9 mouse cellular contexts compared by ENCODE assay signal in the genomic region with DNA sequence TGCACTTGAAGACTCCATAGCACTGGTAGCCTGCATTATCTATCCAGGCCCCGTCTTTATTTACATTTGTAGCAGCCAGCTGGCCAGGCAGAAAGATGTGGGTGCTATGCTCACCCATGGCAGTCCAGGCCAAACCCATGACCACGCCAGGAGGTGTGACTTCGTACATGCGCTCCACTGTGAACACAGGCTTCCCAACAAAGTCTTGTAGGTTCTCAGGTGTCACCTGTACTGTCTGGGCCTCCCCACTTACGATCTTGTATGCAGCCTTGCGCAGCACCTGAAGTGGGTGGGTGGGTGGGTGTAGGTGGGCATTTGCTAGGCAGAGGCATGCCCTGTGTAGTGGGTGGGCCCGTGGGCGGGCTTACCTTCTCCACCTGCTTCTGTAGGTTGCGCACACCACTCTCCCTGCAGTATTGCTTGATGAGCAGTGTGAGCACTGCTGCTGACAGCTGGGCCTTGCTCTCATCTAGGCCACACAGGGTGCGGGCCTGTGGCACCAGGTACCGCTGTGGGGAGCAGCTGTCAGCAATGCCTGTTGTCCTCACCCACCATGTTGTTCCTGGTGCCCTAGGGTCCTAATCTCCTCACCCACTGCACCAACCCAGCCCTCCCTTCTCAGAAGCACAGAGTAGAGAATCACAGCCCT. TPM values are rescaled to one million over a fixed set of nuclear protein-coding genes. Genes with fewer than 3 reads are reported as not detected.
DNase-seq lines count a peak whose midpoint lies in the region; ATAC-seq and TF ChIP-seq lines count a peak whose summit lies in the region.
"Had no signal": no experiment of that assay in that cellular context is flagged by ENCODE, and none has a peak within 500 bp of the region (broad histone marks: within the 10 kb centered on the region; RNA-seq: fewer than 3 reads in every experiment).

No protein-coding gene starts in this region.

- H3K27me3 ChIP-seq in kidney, embryonic 15.5 days = no peaks in the 10 kb centered on the region
- H3K27me3 ChIP-seq in embryonic facial prominence, embryonic 11.5 days (ENCODE audit: control insufficient read depth, insufficient read depth, low read length) = no peaks in the 10 kb centered on the region
- H3K27me3 ChIP-seq in intestine, embryonic 16.5 days (replicated peaks; ENCODE audit: control insufficient read depth, insufficient read depth, low read length) = no peaks in the 10 kb centered on the region
- no peaks in the 10 kb centered on the region for H3K27me3 ChIP-seq in myocyte (ENCODE audit: control insufficient read depth, insufficient read depth, insufficient read length)

- no peak for DNase-seq in kidney, postnatal 10 days
- no peak for DNase-seq in embryonic facial prominence, embryonic 11.5 days (ENCODE audit: low spot score)
- DNase-seq in left cerebral cortex, postnatal 10 days (ENCODE audit: extremely low spot score in 1 of 2, low spot score in 2 of 2) = no peak
- DNase-seq in thymus, adult 18-20 months = no peak
- DNase-seq in embryo, embryonic 10.5 days (ENCODE audit: low spot score) = no peak
- DNase-seq: right cerebral cortex, adult 18-20 months had no signal

- WGBS in kidney, embryonic 15.5 days = 86% methylated on average over 11 of the region's 11 CpGs
- WGBS in embryonic facial prominence, embryonic 11.5 days = 91% methylated on average over 11 of the region's 11 CpGs
- 74% methylated on average over 11 of the region's 11 CpGs for WGBS in intestine, embryonic 16.5 days

- H3ac ChIP-seq in myocyte (ENCODE audit: control insufficient read depth, insufficient read length) = no peak overlapping the region

- TF ChIP-seq POLR2A in myocyte (IDR thresholded peaks at IDR 0.05; ENCODE audit: insufficient read length, low read depth) = peak; percentile 41

- no peak overlapping the region for H3K27ac ChIP-seq in kidney, embryonic 15.5 days
- H3K27ac ChIP-seq in embryonic facial prominence, embryonic 11.5 days (replicated peaks; ENCODE audit: low read depth, low read length) = no peak overlapping the region
- H3K27ac ChIP-seq in intestine, embryonic 16.5 days (ENCODE audit: low read length) = peak overlapping the region; percentile 5; the same call in 1 of the 2 replicates

- intact Hi-C loops in left cerebral cortex, postnatal 10 days (cut with DNase I) = no loop called here

- peaks cover 43% of the 10 kb centered on the region for H3K79me2 ChIP-seq in myocyte (ENCODE audit: control insufficient read depth, insufficient read depth)

- H3K4me3 ChIP-seq in kidney, embryonic 15.5 days (replicated peaks) = peak overlapping the region; percentile 70
- peak overlapping the region; percentile 75; the same call in 1 of the 2 replicates for H3K4me3 ChIP-seq in embryonic facial prominence, embryonic 11.5 days (ENCODE audit: low read depth, low read length)
- H3K4me3 ChIP-seq in intestine, embryonic 16.5 days (ENCODE audit: low read length) = peak overlapping the region; percentile 73
- H3K4me3 ChIP-seq in myocyte = peak overlapping the region; percentile 73

- H3K4me1 ChIP-seq in kidney, embryonic 15.5 days = peaks cover 43% of the 10 kb centered on the region
- H3K4me1 ChIP-seq in embryonic facial prominence, embryonic 11.5 days (ENCODE audit: control insufficient read depth, insufficient read depth, low read length) = peaks cover 7% of the 10 kb centered on the region
- H3K4me1 ChIP-seq in intestine, embryonic 16.5 days (ENCODE audit: control insufficient read depth, insufficient read depth, low read length) = peaks cover 21% of the 10 kb centered on the region

- H3K36me3 ChIP-seq in kidney, embryonic 15.5 days = peaks cover 62% of the 10 kb centered on the region
- H3K36me3 ChIP-seq in embryonic facial prominence, embryonic 11.5 days (replicated peaks; ENCODE audit: control insufficient read depth, insufficient read depth, low read depth, low read length) = peaks cover 18% of the 10 kb centered on the region
- H3K36me3 ChIP-seq in intestine, embryonic 16.5 days (ENCODE audit: control insufficient read depth, insufficient read depth, low read length) = peaks cover 11% of the 10 kb centered on the region
- peaks cover 35% of the 10 kb centered on the region for H3K36me3 ChIP-seq in myocyte (ENCODE audit: control insufficient read depth, insufficient read depth)

- H3K9me3 ChIP-seq in kidney, embryonic 15.5 days (replicated peaks) = no peaks in the 10 kb centered on the region
- no peaks in the 10 kb centered on the region for H3K9me3 ChIP-seq in embryonic facial prominence, embryonic 11.5 days (replicated peaks; ENCODE audit: control insufficient read depth, low read length)
- no peaks in the 10 kb centered on the region for H3K9me3 ChIP-seq in intestine, embryonic 16.5 days (ENCODE audit: control insufficient read depth, low read length)

- peak overlapping the region; percentile 56 for H3K9ac ChIP-seq in kidney, embryonic 15.5 days
- H3K9ac ChIP-seq in embryonic facial prominence, embryonic 11.5 days (replicated peaks; ENCODE audit: low read length) = peak overlapping the region; percentile 13; the same call in 1 of the 2 replicates
- H3K9ac ChIP-seq in intestine, embryonic 16.5 days (ENCODE audit: low read depth, low read length) = peak overlapping the region; percentile 84; the same call in 1 of the 2 replicates

- ATAC-seq in kidney, embryonic 15.5 days (replicated peaks; ENCODE audit: low FRiP score) = no peak
- no peak for ATAC-seq in embryonic facial prominence, embryonic 11.5 days (replicated peaks; ENCODE audit: insufficient number of reproducible peaks, low FRiP score, low TSS enrichment, low read depth)
- no peak for ATAC-seq in intestine, embryonic 16.5 days

- peak overlapping the region; percentile 91 for H3K4me2 ChIP-seq in kidney, embryonic 15.5 days
- H3K4me2 ChIP-seq in embryonic facial prominence, embryonic 11.5 days (ENCODE audit: low read depth, low read length) = peak overlapping the region; percentile 88
- peak overlapping the region; percentile 92; the same call in 1 of the 2 replicates for H3K4me2 ChIP-seq in intestine, embryonic 16.5 days (ENCODE audit: low read depth, low read length)
- peak overlapping the region; percentile 95 for H3K4me2 ChIP-seq in myocyte (ENCODE audit: low read depth)

TF ChIP-seq in myocyte, 11 proteins besides CTCF, POLR2A, EP300 and RAD21:
- TF ChIP-seq MYOG (IDR thresholded peaks at IDR 0.05; ENCODE audit: control insufficient read depth in 1 of 3, insufficient read depth in 1 of 3, insufficient read length in 2 of 3, low read depth in 2 of 3) (peak in 1 of 3 experiments; percentile 52), TCF3 (IDR thresholded peaks at IDR 0.05; ENCODE audit: insufficient read length, low read depth) (no peak), MYOD1 (IDR thresholded peaks at IDR 0.05; ENCODE audit: control insufficient read depth in 1 of 3, insufficient read length in 2 of 3, low read depth in 2 of 3) (peak in 1 of 3 experiments; percentile 40), USF1 (IDR thresholded peaks at IDR 0.05; ENCODE audit: low read depth) (no peak), POLR2AphosphoS2 (IDR thresholded peaks at IDR 0.05; ENCODE audit: insufficient read length, low read depth) (peak; percentile 85), REST (IDR thresholded peaks at IDR 0.05; ENCODE audit: insufficient read depth, insufficient read length) (no peak), MAX (IDR thresholded peaks at IDR 0.05; ENCODE audit: low read depth) (no peak), E2F4 (IDR thresholded peaks at IDR 0.05; ENCODE audit: insufficient read depth) (no peak), TCF12 (IDR thresholded peaks at IDR 0.05; ENCODE audit: insufficient read depth, poor library complexity, severe bottlenecking) (no peak), CEBPB (IDR thresholded peaks at IDR 0.05; ENCODE audit: insufficient read depth, poor library complexity, severe bottlenecking) (no peak), SRF (IDR thresholded peaks at IDR 0.05; ENCODE audit: control insufficient read depth, insufficient read length, low read depth) (no peak)

RNA-seq across cellular contexts. Expression of a gene that starts 2.0 kb away (rescaled TPM):
- polyA plus RNA-seq in kidney, embryonic 15.5 days (2015; fragmentation: Nextera tagmentation; extraction: Ambion mirVana) = 1,888 and 2,013 TPM in 2 replicates
- 1,376 and 1,538 TPM in 2 replicates for polyA plus RNA-seq in embryonic facial prominence, embryonic 11.5 days (2014; fragmentation: Nextera tagmentation; extraction: Ambion mirVana)
- polyA plus RNA-seq in intestine, embryonic 16.5 days (2015; fragmentation: Nextera tagmentation; extraction: Ambion mirVana) = 1,705 and 1,833 TPM in 2 replicates
- 3,746 TPM for polyA plus RNA-seq in myocyte (2012; fragmentation: generic; extraction: Trizol)
- 100 to 1,000 TPM; 430 to 448 TPM for total RNA-seq in left cerebral cortex, postnatal 10 days (2021)

RNA-seq across cellular contexts. Expression of a gene that starts 5.7 kb away (rescaled TPM):
- polyA plus RNA-seq in kidney, embryonic 15.5 days (2015; fragmentation: Nextera tagmentation; extraction: Ambion mirVana) = 239 and 249 TPM in 2 replicates
- polyA plus RNA-seq in embryonic facial prominence, embryonic 11.5 days (2014; fragmentation: Nextera tagmentation; extraction: Ambion mirVana) = 209 and 219 TPM in 2 replicates
- polyA plus RNA-seq in intestine, embryonic 16.5 days (2015; fragmentation: Nextera tagmentation; extraction: Ambion mirVana) = 316 and 336 TPM in 2 replicates
- 587 TPM for polyA plus RNA-seq in myocyte (2012; fragmentation: generic; extraction: Trizol)
- total RNA-seq in left cerebral cortex, postnatal 10 days (2021) = 100 to 1,000 TPM; 169 to 171 TPM

RNA-seq across cellular contexts. Expression of a gene that starts 11.4 kb away (rescaled TPM):
- polyA plus RNA-seq in kidney, embryonic 15.5 days (2015; fragmentation: Nextera tagmentation; extraction: Ambion mirVana) = 59.7 and 63.8 TPM in 2 replicates
- polyA plus RNA-seq in embryonic facial prominence, embryonic 11.5 days (2014; fragmentation: Nextera tagmentation; extraction: Ambion mirVana) = 48.3 and 49.5 TPM in 2 replicates
- 56.5 and 57.6 TPM in 2 replicates for polyA plus RNA-seq in intestine, embryonic 16.5 days (2015; fragmentation: Nextera tagmentation; extraction: Ambion mirVana)
- 278 TPM for polyA plus RNA-seq in myocyte (2012; fragmentation: generic; extraction: Trizol)
- 10 to 100 TPM; 64.9 TPM for total RNA-seq in left cerebral cortex, postnatal 10 days (2021)

RNA-seq across cellular contexts. Expression of a gene that starts 12.7 kb away (rescaled TPM):
- polyA plus RNA-seq in kidney, embryonic 15.5 days (2015; fragmentation: Nextera tagmentation; extraction: Ambion mirVana) = 0.59 and 0.93 TPM in 2 replicates
- 0.70 and 0.71 TPM in 2 replicates for polyA plus RNA-seq in embryonic facial prominence, embryonic 11.5 days (2014; fragmentation: Nextera tagmentation; extraction: Ambion mirVana)
- 0.55 and 0.81 TPM in 2 replicates for polyA plus RNA-seq in intestine, embryonic 16.5 days (2015; fragmentation: Nextera tagmentation; extraction: Ambion mirVana)
- 0.16 TPM for polyA plus RNA-seq in myocyte (2012; fragmentation: generic; extraction: Trizol)
- under 1 TPM; 0.41 to 0.73 TPM for total RNA-seq in left cerebral cortex, postnatal 10 days (2021)

RNA-seq across cellular contexts. Expression of a gene that starts 30.6 kb away (rescaled TPM):
- 109 and 125 TPM in 2 replicates for polyA plus RNA-seq in kidney, embryonic 15.5 days (2015; fragmentation: Nextera tagmentation; extraction: Ambion mirVana)
- polyA plus RNA-seq in embryonic facial prominence, embryonic 11.5 days (2014; fragmentation: Nextera tagmentation; extraction: Ambion mirVana) = 94.1 and 109 TPM in 2 replicates
- polyA plus RNA-seq in intestine, embryonic 16.5 days (2015; fragmentation: Nextera tagmentation; extraction: Ambion mirVana) = 68.6 and 76.2 TPM in 2 replicates
- 58.9 TPM for polyA plus RNA-seq in myocyte (2012; fragmentation: generic; extraction: Trizol)
- total RNA-seq in left cerebral cortex, postnatal 10 days (2021) = 100 to 1,000 TPM; 126 to 141 TPM

Comparison
In these comparisons a context has a peak if more than half of its experiments do, and no peak if none do; other contexts are left out.
1. H3K9ac ChIP-seq: peak in every context shown above with its lines; median percentile 84 in intestine, embryonic 16.5 days; 56 in kidney, embryonic 15.5 days; 13 in embryonic facial prominence, embryonic 11.5 days.